Comparison of ENCODE assay signal across 1 mouse cellular context in genomic region chr10:46294290-46294689, GRCm38 (mm10).
TF ChIP-seq lines count a peak whose summit lies in the region.

No protein-coding gene starts in this region.

TF ChIP-seq in CH12.LX, 34 proteins besides CTCF, POLR2A, EP300 and RAD21 (continued from another document):
- no peak for TF ChIP-seq ELF1 (IDR thresholded peaks at IDR 0.05; ENCODE audit: low read depth, low read length)
